Mouse (Mus musculus): ENCODE results near the gene Cpsf6.
"Not testable (repeated sequence)": the region's sequence is repeated elsewhere in the genome, so short reads cannot be mapped to it uniquely, and the experiment has no call there.

The Cpsf6 gene

DNA sequence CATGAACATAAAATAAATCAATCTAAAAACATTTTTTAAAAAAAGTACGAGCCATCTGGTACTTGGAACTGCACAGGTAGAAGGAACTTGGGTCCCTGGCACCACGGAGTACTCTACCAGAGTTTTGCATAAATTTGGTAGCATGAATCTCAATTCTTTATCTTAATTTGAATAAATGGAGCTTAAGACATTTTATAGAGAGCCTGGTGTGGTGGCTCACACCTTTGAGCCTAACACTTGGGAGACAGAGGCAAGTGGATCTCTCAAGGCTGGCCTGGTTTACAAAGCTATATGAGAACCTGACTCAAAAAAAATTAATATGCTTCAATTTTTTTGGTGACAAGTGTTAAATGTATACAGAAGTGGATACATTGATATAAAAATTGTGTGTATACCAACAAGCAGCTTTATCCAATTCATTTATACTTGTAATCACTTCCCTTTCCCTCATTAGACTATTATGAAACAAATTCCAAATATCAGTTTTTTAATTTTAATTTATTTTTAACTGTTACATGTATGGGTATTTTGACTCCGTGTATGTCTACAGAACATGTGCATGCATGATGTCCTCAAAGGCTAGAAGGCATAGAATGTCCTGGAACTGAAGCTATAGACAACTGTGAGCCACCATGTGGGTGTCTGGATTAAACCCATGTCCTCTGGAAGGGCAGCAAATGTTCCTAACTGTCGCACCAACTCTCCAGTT, 20.6 kb upstream of the Cpsf6 start:
- DNase-seq (ENCODE audit: low spot score in 2 of 2), result no peak

DNA sequence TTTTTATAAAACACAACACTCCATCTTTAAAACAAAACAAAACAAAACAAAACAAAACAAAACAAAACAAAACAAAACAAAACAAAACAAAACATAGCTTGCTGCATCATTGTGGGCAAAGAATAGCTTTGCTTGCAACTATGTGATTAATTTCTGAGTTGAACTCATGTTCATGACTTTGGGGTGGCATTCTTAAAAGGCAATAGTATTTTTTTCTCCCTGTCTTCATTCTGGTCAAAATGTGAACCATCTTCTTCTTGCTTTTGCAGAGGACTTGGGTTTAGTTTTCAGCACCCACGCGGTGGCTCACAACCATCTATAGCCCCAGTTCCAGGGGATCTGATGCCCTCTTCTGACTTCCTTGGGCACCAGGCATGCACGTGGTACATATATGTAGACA, 20.0 kb upstream of the Cpsf6 start:
- no peak for DNase-seq (ENCODE audit: low spot score in 2 of 2)

DNA sequence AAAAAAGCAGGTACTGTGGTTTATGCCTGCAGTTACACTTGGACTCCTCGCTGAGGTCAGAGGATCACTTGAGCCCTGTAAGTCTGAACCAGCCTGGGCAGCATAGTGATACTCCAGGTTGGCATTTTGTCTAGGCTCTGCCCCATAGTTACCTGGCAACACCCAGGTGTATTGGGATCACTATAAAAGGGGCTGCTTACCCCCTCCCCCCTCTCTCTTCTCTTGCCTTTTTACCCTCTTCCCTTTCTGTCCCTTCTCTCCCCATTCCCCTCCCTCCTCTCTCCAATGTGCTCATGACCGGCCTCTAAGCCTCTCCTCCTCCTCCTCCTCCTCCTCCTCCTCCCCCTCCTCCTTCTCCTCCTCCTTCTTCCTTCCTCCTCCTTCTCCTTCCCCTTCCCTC, 19.4 kb upstream of the Cpsf6 start:
- DNase-seq (ENCODE audit: low spot score in 2 of 2), result no peak

- no peak for DNase-seq (ENCODE audit: low spot score in 2 of 2)
Measured at GRCm38 (mm10) chr10:117398044-117398780, 18.4 kb upstream of the Cpsf6 start.

GRCm38 (mm10) chr10:117397106-117397625, 17.4 kb upstream of the Cpsf6 start:
- peak; percentile 48 to 59 for DNase-seq (ENCODE audit: low spot score in 2 of 2)

DNA sequence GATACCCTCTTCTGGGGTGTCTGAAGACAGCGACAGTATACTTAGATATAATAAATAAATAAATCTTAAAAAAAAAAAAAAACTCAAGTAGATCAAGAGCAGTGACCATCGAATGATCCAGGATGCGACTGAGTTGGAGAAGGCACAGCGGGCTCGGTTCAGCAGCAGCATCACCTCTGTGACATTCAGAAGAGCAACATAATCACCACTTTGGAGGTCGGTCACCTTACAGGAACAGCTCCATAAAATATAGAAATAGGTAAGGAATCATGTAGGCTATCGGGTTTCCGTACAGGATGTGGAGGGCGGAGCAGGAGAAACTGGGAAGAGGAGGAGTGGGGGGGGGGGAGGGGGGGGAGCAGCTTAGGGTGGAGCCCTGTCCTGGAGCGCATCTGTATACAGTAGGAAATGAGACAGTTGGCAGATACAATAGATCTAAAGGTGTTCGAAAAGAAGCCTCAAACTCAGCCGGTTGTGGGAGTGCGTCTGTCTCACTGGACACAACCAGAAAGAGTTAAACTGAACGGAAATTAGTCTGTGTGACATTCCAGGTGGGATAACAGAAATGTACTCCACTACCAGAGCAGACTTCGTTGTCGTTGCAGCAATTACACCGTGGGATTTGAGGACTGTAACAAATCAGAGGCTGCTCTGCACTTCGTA, 16.7 kb upstream of the Cpsf6 start:
- no peak for DNase-seq (ENCODE audit: low spot score in 2 of 2)

- no peak for DNase-seq (ENCODE audit: low spot score in 2 of 2)
Measured at GRCm38 (mm10) chr10:117395801-117396200, 16.0 kb upstream of the Cpsf6 start.

DNA sequence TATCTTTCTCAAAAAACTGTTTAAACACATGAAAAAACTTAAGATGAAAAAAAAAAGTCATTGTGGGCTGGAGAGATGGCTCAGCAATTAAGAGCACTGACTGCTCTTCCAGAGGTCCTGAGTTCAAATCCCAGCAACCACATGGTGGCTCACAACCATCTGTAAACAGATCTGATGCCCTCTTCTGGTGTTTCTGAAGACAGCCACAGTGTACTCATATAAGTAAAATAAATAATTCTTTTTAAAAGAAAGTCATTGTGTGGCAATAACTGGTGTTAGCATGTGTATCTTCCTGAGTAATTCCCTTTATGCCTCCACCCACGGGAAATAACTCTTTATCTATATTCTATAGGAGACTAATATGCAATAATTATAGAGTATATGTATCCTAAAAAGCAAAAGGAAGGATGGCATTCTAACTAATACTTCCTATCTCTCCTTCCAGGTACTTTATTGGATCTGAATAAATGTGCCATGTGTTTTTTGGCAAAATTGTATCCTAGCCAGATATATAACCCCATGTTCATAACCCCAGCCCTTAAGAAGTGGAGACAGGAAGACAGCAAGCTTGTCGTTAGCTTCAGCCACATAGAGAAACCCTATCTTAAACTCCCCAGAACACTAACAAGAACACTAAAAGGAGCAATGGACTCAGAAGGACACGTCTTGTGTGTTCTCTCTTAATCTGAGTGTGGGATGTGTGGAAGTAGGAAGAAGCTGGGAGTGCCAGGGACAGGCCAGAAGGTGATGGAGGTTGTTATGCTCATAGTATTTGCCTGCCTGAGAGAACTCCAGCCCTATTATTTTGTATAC, 15.1 kb upstream of the Cpsf6 start:
- DNase-seq (ENCODE audit: low spot score in 2 of 2), result no peak

DNA sequence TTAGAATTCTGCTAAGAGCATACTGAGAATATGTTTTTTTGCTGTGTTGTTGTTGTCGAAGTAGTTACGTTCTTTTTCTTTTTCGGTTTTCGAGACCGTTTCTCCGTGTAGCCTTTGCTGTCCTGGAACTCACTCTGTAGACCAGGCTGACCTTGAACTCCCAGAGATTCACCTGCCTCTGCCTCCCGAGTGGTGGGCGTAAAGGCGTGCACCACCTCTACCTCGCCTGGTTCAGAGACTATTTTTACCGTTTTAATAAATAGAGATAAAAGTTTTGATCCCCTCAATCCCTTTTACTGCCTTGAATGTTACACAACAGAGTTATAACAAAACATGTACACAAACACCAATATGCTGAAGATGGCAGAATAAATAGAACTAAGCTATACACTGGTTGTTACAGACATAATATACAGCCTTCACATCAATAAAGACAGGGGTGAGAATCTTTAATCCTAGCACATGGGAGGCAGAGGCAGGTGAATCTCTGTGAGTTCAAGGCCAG, 14.1 kb upstream of the Cpsf6 start:
- DNase-seq (ENCODE audit: low spot score in 2 of 2), result no peak

DNA sequence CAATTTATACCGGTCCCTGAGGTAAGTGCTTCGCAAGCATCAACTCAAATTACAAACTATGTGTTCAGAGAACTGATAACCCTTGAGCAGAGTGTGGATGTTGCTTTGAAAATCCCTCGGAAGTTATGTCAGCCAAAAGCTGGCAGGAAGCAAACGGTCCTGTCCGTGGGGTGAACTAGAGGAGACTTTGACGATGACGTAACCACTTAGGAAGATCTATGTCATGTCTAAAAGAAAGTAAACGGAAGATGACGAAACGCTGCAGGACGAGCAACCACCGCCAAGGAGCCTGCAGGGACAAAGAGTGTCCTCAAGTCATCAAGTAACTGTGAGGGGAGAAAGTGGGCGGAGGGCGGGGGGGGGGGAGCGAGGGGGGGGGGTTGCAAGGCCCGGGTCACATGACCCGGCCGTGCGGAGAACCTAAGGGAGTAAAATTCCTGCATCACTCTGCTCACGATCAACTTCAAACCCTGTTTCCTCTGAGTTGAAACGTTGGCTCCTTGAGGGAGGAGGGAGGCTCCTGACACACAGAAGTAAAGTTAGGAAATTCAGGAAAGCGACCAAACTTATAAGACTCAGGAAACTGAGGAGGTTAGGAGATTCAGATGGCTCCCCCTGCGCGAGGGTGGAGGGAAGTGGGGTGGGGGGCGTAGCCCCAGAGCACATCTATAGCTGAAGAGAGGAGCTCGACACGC, 13.5 kb upstream of the Cpsf6 start:
- no peak for DNase-seq (ENCODE audit: low spot score in 2 of 2)

DNA sequence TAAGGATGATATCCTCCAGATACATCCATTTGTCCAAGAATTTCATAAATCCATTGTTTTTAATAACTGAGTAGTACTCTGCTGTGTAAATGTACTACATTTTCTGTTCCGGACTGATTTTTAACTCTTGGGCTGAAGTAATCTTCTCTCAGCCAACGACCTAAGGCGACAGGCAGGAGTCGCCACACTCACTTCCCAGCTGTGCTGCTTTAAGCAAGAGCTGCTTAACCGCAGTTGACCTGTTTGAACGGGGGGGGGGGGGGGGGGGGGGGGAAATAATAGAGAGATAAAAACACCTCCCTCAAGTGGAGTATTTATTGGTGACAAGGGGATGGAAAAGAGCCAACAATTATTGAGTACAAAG, 13.0 kb upstream of the Cpsf6 start:
- no peak for DNase-seq (ENCODE audit: low spot score in 2 of 2)

DNA sequence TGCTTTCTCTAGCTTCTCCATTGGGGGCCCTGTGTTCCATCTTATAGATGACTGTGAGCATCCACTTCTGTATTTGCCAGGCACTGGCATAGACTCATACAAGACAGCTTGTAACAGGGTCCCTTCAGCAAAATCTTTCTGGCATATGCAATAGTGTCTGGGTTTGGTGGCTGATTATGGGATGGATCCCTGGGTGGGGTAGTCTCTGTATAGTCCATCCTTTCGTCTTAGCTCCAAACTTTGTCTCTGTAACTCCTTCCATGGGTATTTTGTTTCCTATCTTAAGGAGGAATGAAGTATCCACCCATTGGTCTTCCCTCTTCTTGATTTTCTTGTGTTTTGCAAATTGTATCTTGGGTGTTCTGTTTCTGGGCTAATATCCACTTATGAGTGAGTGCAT, 12.6 kb upstream of the Cpsf6 start:
- DNase-seq (ENCODE audit: low spot score in 2 of 2), result not testable (repeated sequence)

GRCm38 (mm10) chr10:117391801-117392200, 12.0 kb upstream of the Cpsf6 start:
- no peak for DNase-seq (ENCODE audit: low spot score in 2 of 2)

DNA sequence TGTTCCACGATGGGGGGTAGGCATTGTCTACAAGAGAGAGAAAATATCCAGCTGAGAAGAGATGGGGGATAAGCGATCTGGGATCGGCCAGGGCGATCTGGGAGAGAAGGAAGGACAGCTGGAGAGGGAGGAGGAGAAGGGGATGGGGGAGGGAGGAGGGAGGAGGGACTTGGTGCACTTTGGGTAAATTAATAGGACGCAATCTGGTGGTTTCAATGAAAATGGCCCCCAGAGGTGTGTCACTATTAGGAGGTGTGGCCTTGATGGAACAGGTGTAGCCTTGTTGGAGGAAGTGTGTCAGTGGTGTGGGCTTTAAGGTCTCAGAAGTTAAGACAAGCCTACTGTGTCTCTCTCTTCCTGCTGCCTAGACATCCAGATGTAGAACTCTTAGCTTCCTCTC, 11.2 kb upstream of the Cpsf6 start:
- DNase-seq (ENCODE audit: low spot score in 2 of 2), result no peak

DNA sequence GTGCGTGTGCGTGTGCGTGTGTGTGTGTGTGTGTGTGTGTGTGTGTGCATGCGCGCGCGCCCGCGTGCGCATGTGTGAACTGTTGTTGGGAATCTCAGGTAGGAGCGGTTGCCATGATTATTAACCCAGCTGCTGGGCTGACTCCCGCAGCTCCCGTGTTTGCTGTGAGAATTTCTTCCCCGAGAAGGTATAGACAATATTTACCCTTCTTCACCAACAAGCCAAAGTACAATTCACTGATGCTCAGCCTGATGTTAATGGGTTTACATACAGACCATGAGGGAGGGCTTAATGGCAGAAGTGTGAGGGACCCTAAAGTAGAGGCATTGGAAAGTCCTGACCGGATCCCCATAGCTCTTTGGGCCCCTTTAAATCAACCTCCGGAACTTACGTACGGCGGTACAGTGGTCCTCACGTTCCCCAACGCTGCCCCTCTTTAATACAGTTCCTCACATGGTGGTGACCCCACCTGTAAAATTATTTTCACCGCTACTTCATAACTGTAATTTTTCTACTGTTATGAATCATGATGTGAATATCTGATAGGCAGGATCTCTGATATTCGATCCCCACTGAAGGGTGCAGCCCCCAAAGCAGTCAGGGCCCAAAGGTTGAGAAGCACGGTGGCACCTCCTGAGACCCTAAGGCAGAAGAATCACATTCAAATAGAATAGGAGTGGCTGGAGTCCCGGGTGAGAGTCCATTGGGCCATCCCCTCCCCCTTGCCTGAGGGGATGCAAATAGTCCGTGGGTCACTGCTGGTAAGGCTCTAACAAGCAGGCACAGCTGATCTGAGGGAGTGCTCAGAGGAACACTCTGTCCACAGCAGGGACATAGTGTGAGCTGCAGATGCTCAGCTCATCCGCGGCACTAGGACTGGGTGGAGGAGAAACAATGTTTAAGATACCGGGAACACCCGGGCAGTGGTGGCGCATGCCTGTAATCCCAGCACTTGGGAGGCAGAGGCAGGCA, 10.4 kb upstream of the Cpsf6 start:
- DNase-seq (ENCODE audit: low spot score in 2 of 2), result no peak

DNA sequence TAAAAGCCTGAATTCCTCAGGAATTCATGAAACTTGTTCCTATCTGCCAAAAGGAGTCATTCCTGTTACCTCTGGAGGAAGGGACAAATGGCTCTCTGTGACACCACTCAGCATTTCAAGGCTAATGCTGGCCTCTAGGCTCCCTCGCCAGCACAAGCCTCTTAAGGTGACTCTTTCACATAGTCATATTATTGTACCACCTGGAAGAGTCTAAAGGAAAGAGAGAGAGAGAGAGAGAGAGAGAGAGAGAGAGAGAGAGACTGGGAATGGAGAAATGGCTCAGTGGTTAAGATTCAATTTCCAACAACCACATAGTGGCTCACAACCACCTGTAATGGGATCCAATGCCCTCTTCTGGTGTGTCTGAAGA, 9.5 kb upstream of the Cpsf6 start:
- DNase-seq (ENCODE audit: low spot score in 2 of 2), result no peak

- DNase-seq (ENCODE audit: low spot score in 2 of 2), result no peak
Measured at GRCm38 (mm10) chr10:117388637-117389370, 9.0 kb upstream of the Cpsf6 start.

DNA sequence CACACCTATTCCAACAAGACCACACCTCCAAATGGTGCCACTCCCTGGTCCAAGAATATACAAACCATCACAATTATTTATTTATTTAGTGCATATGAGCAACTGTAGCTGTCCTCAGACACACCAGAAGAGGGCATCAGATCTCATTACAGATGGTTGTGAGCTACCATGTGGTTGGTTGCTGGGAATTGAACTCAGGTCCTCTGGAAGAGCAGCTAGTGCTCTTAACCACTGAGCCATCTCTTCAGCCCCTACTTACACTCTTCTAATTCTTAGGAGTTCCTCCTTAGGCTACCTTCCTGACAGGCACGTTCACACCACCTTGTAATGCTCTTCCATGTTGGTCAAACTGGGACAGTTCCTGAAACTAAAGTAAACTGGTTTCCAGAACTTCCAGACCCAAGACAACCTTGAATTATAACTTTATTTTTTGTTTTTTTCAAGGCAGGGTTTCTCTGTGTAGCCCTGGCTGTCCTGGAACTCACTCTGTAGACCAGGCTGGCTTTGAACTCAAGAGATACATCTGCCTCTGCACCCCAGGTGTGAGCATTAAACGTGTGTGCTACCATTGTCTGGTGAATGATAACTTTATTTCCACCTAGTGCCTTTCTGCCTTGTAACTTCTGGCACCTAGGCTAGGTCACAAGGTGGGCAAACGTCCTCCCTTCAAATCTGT, 8.3 kb upstream of the Cpsf6 start:
- not testable (repeated sequence) for DNase-seq (ENCODE audit: low spot score in 2 of 2)

GRCm38 (mm10) chr10:117386981-117387380, 7.2 kb upstream of the Cpsf6 start:
- DNase-seq (ENCODE audit: low spot score in 2 of 2), result no peak
